Mouse (Mus musculus) midbrain, embryonic 11.5 days (tissue): ENCODE data around the gene Wdr47. TPM values are rescaled to one million over a fixed set of nuclear protein-coding genes. Genes with fewer than 3 reads are reported as not detected.
"Not testable (repeated sequence)": the region's sequence is repeated elsewhere in the genome, so short reads cannot be mapped to it uniquely, and the experiment has no call there.

Experiments used
- ATAC-seq: fragments of 200-750 bp; cut with Nextera tagmentation; 2 replicates; pipeline ENCODE4 v1.8.0; 2017; ENCODE audit warnings: moderate TSS enrichment, moderate library complexity; ENCODE audit not compliant: low FRiP score
- DNase-seq: peaks from one replicate; pipeline ENCODE4 v3.0.0; 2015; ENCODE audit warnings: low spot score; ENCODE audit errors: missing footprints
- H3K27ac ChIP-seq: fragments of 300-500 bp; sonication (generic); 2 replicates; pipeline ENCODE4 v1.5.1; 2014; ENCODE audit warnings: low read depth, low read length
- H3K27me3 ChIP-seq: fragments of 300-500 bp; sonication (generic); 2 replicates; pipeline ENCODE4 v1.6.1; 2014; ENCODE audit warnings: mild to moderate bottlenecking, low read length, moderate library complexity, mixed read lengths; ENCODE audit not compliant: control insufficient read depth, insufficient read depth
- H3K36me3 ChIP-seq: fragments of 300-500 bp; sonication (generic); 2 replicates; pipeline ENCODE4 v1.6.1; 2014; ENCODE audit warnings: mild to moderate bottlenecking, low read length, moderate library complexity, mixed read lengths; ENCODE audit not compliant: control insufficient read depth, insufficient read depth
- H3K4me1 ChIP-seq: fragments of 300-500 bp; sonication (generic); 2 replicates; pipeline ENCODE4 v1.6.1; 2014; ENCODE audit warnings: low read length; ENCODE audit not compliant: control insufficient read depth, insufficient read depth
- H3K4me2 ChIP-seq: fragments of 300-500 bp; sonication (generic); 2 replicates; pipeline ENCODE4 v1.6.1; 2014; ENCODE audit warnings: mild to moderate bottlenecking, moderate library complexity
- H3K4me3 ChIP-seq: fragments of 300-500 bp; sonication (generic); 2 replicates; pipeline ENCODE4 v1.5.1; 2014; ENCODE audit warnings: low read depth, low read length
- H3K9ac ChIP-seq: fragments of 300-500 bp; sonication (generic); 2 replicates; pipeline ENCODE4 v1.6.1; 2014; ENCODE audit warnings: low read length
- H3K9me3 ChIP-seq: fragments of 300-500 bp; sonication (generic); 2 replicates; pipeline ENCODE4 v1.6.1; 2016; ENCODE audit warnings: low read length; ENCODE audit not compliant: control insufficient read depth
- WGBS: fragments of 180-500 bp; shearing (Covaris S2); extraction: QIAGEN DNeasy Blood & Tissue Kit; methylation state at CpG from one replicate; pipeline ENCODE4 v1.1.7; 2014; 5-methylcytosine and 5-hydroxymethylcytosine counted together
- polyA plus RNA-seq: library from polyadenylated mRNA; unstranded; fragments of >200 nt; fragmentation: Nextera tagmentation; extraction: Ambion mirVana; gene quantifications from 2 replicates; pipeline ENCODE4 v1.2.1, GENCODE M21; 2014

The Wdr47 gene
- polyA plus RNA-seq, 1 experiment from 2014 or later = 50.0 TPM

- H3K9ac ChIP-seq = peak overlapping the region; percentile 13; the same call in 1 of the 2 replicates
- 15% methylated on average over 15 of the region's 15 CpGs for WGBS
- DNase-seq = peak; percentile 92
- H3K4me2 ChIP-seq = peak overlapping the region; percentile 4; the same call in 1 of the 2 replicates
- H3K4me3 ChIP-seq = no peak overlapping the region
- no peaks in the 10 kb centered on the region for H3K9me3 ChIP-seq
- H3K27ac ChIP-seq = peak overlapping the region; percentile 90
- peaks cover 20% of the 10 kb centered on the region; the same call in 1 of the 2 replicates for H3K4me1 ChIP-seq
- no peaks in the 10 kb centered on the region for H3K36me3 ChIP-seq
- ATAC-seq = peak; percentile 74
- no peaks in the 10 kb centered on the region for H3K27me3 ChIP-seq
Measured at GRCm38 (mm10) chr3:108567990-108568877, 22.8 kb upstream of the Wdr47 start.

- not testable (repeated sequence) for H3K27me3 ChIP-seq, ATAC-seq, H3K9me3 ChIP-seq, H3K4me3 ChIP-seq, H3K36me3 ChIP-seq, DNase-seq, H3K4me2 ChIP-seq, H3K9ac ChIP-seq
- Histone ChIP-seq H3K4me1 (peaks cover 25% of the 10 kb centered on the region; the same call in 1 of the 2 replicates), H3K27ac (peak overlapping the region; percentile 90; the same call in 1 of the 2 replicates)
- WGBS = 58% methylated on average over 3 of the region's 3 CpGs
Measured at GRCm38 (mm10) chr3:108569636-108570035, 21.4 kb upstream of the Wdr47 start.

DNA sequence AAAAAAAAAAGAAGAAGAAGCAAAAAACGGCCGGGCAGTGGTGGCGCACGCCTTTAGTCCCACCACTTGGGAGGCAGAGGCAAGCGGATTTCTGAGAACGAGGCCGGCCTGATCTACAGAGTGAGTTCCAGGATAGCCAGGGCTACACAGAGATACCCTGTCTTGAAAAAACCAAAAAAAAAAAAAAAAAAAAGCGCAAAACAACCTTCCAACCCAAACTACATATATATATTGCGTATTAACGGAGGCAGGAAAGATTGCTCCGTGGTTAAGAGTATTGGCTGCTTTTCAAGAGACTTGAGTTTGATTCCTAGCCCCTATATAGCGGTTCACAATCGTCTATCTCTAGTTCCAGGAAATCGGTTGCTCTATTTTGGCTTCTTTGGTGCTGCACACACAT, 20.3 kb upstream of the Wdr47 start:
- Histone ChIP-seq H3K4me3 (no peak overlapping the region), H3K27ac (no peak overlapping the region), H3K9ac (no peak overlapping the region), H3K4me1 (peaks cover 25% of the 10 kb centered on the region; the same call in 1 of the 2 replicates), H3K9me3 (no peaks in the 10 kb centered on the region), H3K36me3 (no peaks in the 10 kb centered on the region), H3K27me3 (no peaks in the 10 kb centered on the region), H3K4me2 (peak overlapping the region; percentile 62; the same call in 1 of the 2 replicates)
- ATAC-seq (no peak), DNase-seq (no peak)
- WGBS = 88% methylated on average over 14 of the region's 14 CpGs

GRCm38 (mm10) chr3:108571443-108572294, 19.4 kb upstream of the Wdr47 start, which contains the start of gene Taf13:
Gene Taf13, plus strand, starts transcription at chr3:108571698.
- Histone ChIP-seq H3K9ac (peak within 1 kb of the TSS; percentile 77), H3K9me3 (no peaks in the 10 kb centered on the region), H3K4me2 (peak within 1 kb of the TSS; percentile 62), H3K27ac (peak within 1 kb of the TSS; percentile 46), H3K4me3 (peak within 1 kb of the TSS; percentile 58), H3K36me3 (no peaks in the 10 kb centered on the region), H3K4me1 (peaks cover 25% of the 10 kb centered on the region; the same call in 1 of the 2 replicates), H3K27me3 (no peaks in the 10 kb centered on the region)
- DNase-seq = peak; percentile 100
- WGBS = 4% methylated on average over 42 of the region's 42 CpGs
- ATAC-seq = peak; percentile 94

DNA sequence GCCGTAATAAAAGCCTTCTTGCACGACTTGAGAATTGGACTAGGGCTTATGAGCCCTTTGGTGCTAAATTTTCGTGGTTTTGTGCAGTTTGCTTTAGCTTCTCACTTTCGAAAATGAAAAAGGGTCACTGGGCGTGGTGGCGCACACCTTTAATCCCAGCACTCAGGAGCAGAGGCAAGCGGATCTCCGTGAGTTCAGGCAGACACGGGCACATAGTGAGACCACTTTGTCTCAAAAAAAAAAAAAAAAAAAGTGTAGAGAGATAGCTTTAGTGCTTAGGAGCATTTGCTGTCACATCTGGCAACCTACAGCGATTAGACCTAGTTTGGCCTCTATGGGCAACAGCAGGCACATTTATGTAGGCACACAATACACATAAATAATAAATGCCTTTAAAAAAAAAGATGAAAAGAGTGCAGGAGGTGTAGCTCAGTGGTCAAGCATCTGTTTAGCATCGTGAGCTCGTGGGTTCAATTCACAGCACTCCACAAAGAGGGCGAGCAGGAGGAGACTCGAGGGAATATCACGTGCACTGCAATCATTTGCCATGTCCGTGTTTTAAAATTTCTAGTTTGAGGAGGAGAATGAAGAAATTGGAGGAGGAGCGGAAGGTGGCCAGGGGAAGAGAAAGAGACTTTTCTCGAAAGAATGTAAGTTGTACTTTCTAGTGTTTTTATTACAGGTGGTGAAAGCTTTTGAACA, 18.6 kb upstream of the Wdr47 start:
- H3K27ac ChIP-seq = no peak overlapping the region
- peak overlapping the region; percentile 58 for H3K4me3 ChIP-seq
- H3K36me3 ChIP-seq = no peaks in the 10 kb centered on the region
- H3K9me3 ChIP-seq = no peaks in the 10 kb centered on the region
- ATAC-seq (no peak), DNase-seq (peak; percentile 81)
- H3K27me3 ChIP-seq = no peaks in the 10 kb centered on the region
- 51% methylated on average over 18 of the region's 18 CpGs for WGBS
- H3K9ac ChIP-seq = peak overlapping the region; percentile 77
- peak overlapping the region; percentile 62 for H3K4me2 ChIP-seq
- H3K4me1 ChIP-seq = peaks cover 25% of the 10 kb centered on the region; the same call in 1 of the 2 replicates

GRCm38 (mm10) chr3:108574018-108574417, 17.1 kb upstream of the Wdr47 start:
- WGBS = 88% methylated on average over 5 of the region's 5 CpGs
- Histone ChIP-seq H3K4me1 (peaks cover 20% of the 10 kb centered on the region; the same call in 1 of the 2 replicates), H3K27me3 (no peaks in the 10 kb centered on the region), H3K4me3 (no peak overlapping the region), H3K4me2 (no peak overlapping the region), H3K9me3 (no peaks in the 10 kb centered on the region), H3K9ac (no peak overlapping the region), H3K27ac (no peak overlapping the region), H3K36me3 (no peaks in the 10 kb centered on the region)
- no peak for ATAC-seq
- DNase-seq = no peak

DNA sequence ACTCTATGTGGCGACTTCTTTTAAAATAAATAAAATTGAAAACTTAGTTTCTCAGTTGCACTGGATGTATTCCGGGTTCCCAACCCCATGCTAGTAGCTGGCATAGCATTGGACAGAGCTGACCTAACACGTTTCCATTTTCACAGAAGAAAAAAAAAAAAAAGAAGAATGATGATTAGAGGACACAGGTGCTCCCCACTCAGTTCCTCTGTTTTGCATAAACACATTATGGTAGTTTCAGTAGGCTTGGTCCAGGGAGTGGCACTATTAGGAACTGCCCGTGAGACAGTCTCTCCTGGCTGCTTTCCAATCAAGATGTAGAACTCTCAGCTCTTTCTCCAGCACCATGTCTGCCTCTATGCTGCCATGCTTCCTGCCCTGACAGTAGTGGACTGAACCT, 6.5 kb upstream of the Wdr47 start:
- Histone ChIP-seq H3K9ac (no peak overlapping the region), H3K4me1 (no peaks in the 10 kb centered on the region), H3K4me2 (no peak overlapping the region), H3K36me3 (no peaks in the 10 kb centered on the region), H3K4me3 (no peak overlapping the region), H3K27me3 (no peaks in the 10 kb centered on the region), H3K27ac (no peak overlapping the region), H3K9me3 (no peaks in the 10 kb centered on the region)
- DNase-seq (no peak), ATAC-seq (no peak)
- 87% methylated on average over 4 of the region's 4 CpGs for WGBS

DNA sequence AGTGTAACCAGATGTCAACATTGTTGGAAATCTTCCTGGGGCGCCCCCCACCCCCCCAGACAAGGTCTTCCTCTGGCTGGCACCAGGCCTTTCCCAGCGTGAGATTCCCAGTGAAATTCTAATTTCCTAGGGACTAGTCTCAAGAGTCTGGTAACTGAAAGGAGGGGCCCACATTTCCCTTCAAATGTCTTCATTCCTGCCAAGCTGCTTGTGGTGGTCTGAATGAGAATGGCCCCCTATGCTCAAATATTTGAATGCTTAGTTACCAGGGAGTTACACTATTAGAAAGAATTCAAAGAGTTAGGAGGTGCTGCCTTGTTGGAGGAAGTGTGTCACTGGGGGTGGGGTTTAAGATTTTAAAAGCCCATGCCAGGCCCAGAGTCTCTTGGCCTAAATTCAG, 2.6 kb upstream of the Wdr47 start:
- ATAC-seq (no peak), DNase-seq (no peak)
- Histone ChIP-seq H3K4me3 (no peak overlapping the region), H3K4me1 (no peaks in the 10 kb centered on the region; the same call in none of the 2 replicates), H3K4me2 (no peak overlapping the region), H3K36me3 (no peaks in the 10 kb centered on the region), H3K27me3 (no peaks in the 10 kb centered on the region), H3K9ac (no peak overlapping the region), H3K27ac (no peak overlapping the region), H3K9me3 (no peaks in the 10 kb centered on the region)
- 24% methylated on average over 2 of the region's 2 CpGs for WGBS
